Mouse (Mus musculus): ENCODE results near the gene Aldh16a1. TPM values are rescaled to one million over a fixed set of nuclear protein-coding genes. Genes with fewer than 3 reads are reported as not detected.
A peak's percentile ranks its signal among the peaks of the same experiment; 100 is the strongest.

Gene Aldh16a1
- polyA plus RNA-seq, 1 experiment from 2014 or later: 26.8 TPM

DNA sequence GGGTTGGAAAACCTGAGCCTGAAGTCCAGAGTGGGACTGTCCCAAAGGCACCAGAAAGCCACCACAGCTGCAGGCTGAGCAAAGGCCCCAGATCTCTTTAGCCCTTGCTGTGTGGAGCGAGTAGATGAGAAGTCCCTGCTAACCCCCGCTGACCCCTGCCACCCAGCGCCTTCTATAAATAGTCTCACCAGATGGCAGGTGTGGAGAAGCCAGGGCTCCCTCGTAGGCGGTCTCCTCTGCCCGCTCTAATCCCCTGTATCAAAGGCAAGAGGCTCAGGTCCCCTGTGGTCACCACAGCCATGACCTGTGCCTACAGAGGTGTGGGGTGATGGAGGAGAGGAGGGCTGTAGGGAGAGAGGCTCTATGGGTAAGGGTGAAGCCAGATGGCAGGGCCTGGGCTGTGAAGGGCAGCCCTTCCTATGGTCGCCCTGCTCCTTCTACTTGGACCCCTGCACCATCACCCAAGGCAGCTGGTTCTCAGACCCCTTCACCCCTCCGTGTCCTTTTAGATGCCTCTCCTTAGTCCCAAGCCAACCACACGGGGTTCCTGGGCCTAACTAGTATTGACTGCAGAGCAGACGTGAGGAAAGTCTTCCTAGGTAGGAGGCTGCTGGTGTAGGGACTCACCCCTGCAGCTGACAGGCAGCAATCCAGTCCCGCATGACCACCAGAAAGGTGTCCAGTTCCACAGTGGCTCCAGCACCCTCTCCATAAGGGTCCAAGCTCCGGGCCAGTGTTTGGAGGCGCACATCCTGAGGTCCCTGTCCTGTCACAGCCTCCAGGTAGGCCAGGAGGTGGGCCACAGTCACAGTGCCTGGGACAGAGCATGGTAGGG is 41.2 kb upstream of the Aldh16a1 start:
- TF ChIP-seq CTCF (IDR thresholded peaks at IDR 0.05; ENCODE audit: low read depth) (no peak), EP300 (IDR thresholded peaks at IDR 0.05; ENCODE audit: low read depth) (no peak)
- 61% methylated on average over 13 of the region's 13 CpGs for WGBS (ENCODE audit: insufficient replicate concordance)
- DNase-seq: no peak
- H3K27me3 ChIP-seq (ENCODE audit: insufficient read depth, low read length): 0 out of 2 replicates have a peak, but pooled peaks cover 13% of the 10 kb centered on the region
- no peak for ATAC-seq
- no peaks in the 10 kb centered on the region for H3K4me1 ChIP-seq (ENCODE audit: insufficient read depth)
- no peak overlapping the region for H3K9ac ChIP-seq (replicated peaks)
- H3K9me3 ChIP-seq (ENCODE audit: low read length): no peaks in the 10 kb centered on the region
- H3K4me2 ChIP-seq (ENCODE audit: low read depth, low read length): no peak overlapping the region
- no peak overlapping the region for H3K27ac ChIP-seq (ENCODE audit: low read depth)
- H3K4me3 ChIP-seq (ENCODE audit: low read depth, low read length): no peak overlapping the region
- H3K36me3 ChIP-seq (replicated peaks; ENCODE audit: insufficient read depth, low read length): no peaks in the 10 kb centered on the region

DNA sequence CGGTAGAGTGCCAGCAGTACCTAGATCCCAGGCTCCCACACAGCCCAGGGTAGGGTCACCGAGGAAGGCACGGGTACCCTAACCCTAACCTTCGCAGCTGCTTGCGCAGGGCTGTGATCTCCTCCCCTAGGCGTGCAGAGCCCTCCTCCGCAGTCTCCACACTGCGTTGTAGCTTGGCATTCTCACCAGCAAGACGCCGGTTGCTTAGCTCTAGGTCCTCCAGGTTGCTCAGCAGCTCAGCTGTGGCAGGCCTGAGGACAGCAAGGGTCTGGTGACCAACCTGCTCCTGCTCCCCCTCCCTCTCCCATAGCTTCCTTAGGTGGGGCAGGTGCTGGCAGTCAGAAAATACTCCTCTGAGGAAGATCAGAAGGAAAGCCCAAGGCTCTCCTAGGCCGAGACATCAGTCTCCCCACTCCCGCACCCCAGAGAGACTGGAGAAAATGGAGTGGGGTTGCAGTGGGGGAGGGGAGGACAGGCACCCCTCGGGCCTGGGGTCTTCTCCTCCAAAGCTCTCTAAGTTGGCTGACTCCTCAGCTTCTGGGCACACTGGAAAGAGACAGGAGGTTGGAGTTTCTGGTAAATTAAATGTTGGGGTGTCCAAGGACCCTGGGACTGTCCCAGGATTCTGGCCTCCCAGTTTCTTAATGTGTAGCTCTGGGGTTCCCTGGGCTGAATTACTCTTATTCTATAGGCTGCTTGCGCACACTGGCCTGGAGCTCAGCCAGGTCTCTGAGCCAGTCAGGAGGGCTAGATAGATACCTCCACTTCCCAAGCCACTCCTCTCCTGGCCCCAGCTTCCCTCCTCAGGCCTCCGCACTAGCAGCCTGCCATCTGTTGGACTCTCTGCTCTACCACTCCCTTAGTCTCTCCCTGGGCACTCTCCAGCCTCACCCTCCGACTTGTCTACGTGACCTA is 39.7 kb upstream of the Aldh16a1 start:
- H3K36me3 ChIP-seq (replicated peaks; ENCODE audit: insufficient read depth, low read length): no peaks in the 10 kb centered on the region
- H3K4me3 ChIP-seq (ENCODE audit: low read depth, low read length): no peak overlapping the region
- no peak for DNase-seq
- 70% methylated on average over 17 of the region's 17 CpGs for WGBS (ENCODE audit: insufficient replicate concordance)
- no peak overlapping the region for H3K4me2 ChIP-seq (ENCODE audit: low read depth, low read length)
- TF ChIP-seq CTCF (IDR thresholded peaks at IDR 0.05; ENCODE audit: low read depth): no peak
- TF ChIP-seq EP300 (IDR thresholded peaks at IDR 0.05; ENCODE audit: low read depth): no peak
- no peaks in the 10 kb centered on the region for H3K4me1 ChIP-seq (ENCODE audit: insufficient read depth)
- peaks cover 21% of the 10 kb centered on the region for H3K27me3 ChIP-seq (ENCODE audit: insufficient read depth, low read length)
- H3K27ac ChIP-seq (ENCODE audit: low read depth): no peak overlapping the region
- no peak overlapping the region for H3K9ac ChIP-seq (replicated peaks)
- H3K9me3 ChIP-seq (ENCODE audit: low read length): no peaks in the 10 kb centered on the region
- ATAC-seq: no peak

DNA sequence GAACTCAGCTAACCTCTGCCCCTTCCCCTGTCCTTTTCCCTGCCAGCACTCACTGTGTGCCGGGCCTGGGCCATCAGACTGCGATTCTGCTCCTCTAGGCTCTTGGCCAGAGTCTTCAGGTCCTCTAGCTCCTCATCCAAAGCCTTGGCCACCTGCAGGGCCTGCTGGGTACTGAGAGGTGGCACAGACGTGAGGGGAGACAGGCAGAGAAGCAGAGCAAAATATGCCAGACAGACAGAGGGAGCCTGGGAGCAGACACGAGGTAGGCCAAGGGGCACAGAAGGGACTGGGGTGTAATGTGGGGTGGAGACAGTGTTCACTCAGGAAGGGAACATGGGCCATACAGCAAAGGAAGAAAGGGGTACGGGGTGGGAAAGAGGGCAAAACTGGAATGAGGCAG is 39.0 kb upstream of the Aldh16a1 start:
- Histone ChIP-seq H3K27ac (ENCODE audit: low read depth) (no peak overlapping the region), H3K36me3 (replicated peaks; ENCODE audit: insufficient read depth, low read length) (no peaks in the 10 kb centered on the region), H3K9me3 (ENCODE audit: low read length) (no peaks in the 10 kb centered on the region), H3K4me1 (ENCODE audit: insufficient read depth) (no peaks in the 10 kb centered on the region), H3K9ac (replicated peaks) (no peak overlapping the region), H3K27me3 (ENCODE audit: insufficient read depth, low read length) (peaks cover 21% of the 10 kb centered on the region), H3K4me2 (ENCODE audit: low read depth, low read length) (no peak overlapping the region), H3K4me3 (ENCODE audit: low read depth, low read length) (no peak overlapping the region)
- ATAC-seq: no peak
- TF ChIP-seq EP300 (IDR thresholded peaks at IDR 0.05; ENCODE audit: low read depth) (no peak), CTCF (IDR thresholded peaks at IDR 0.05; ENCODE audit: low read depth) (0 out of 2 replicates have a peak, but pooled peaks have one; percentile 2)
- 68% methylated on average over 5 of the region's 5 CpGs for WGBS (ENCODE audit: insufficient replicate concordance)
- DNase-seq: no peak

DNA sequence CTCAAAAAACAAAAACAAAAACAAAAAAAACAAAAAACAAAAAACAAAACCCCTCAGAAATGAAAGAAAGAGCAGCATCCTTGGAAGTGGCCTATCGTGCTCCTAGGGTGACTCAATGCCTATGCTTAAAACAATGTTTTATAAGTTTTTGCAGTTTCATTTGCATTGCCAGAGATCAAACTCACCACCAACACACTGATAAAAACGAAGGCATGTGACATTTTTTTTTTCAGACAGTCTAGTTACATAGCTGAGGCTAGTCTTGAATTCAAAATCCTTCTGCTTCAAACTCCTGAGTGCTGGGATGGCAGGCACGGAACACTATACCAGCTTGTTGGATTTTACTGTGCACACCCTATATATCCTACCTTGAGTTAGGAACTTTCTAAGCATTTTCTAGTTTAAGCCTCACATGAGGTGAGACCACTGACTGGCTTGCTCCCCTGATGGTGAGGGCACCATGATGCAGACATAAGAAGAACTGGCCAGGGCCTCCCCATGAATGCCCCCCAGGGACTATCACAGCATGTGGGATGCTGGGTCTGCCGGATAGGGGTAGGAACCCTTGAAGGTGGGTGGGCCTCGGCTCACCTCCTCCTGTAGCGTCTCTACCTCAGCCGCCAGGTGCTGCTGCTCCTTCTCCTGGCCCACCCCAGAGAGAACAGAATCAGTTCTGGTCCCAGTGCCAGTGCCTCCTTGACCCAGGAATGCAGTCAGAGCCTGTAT is 38.4 kb upstream of the Aldh16a1 start:
- DNase-seq (no peak), ATAC-seq (no peak)
- H3K4me3 ChIP-seq (ENCODE audit: low read depth, low read length): no peak overlapping the region
- H3K4me1 ChIP-seq (ENCODE audit: insufficient read depth): no peaks in the 10 kb centered on the region
- 66% methylated on average over 7 of the region's 7 CpGs for WGBS (ENCODE audit: insufficient replicate concordance)
- no peak overlapping the region for H3K9ac ChIP-seq (replicated peaks)
- no peak for TF ChIP-seq EP300 (IDR thresholded peaks at IDR 0.05; ENCODE audit: low read depth)
- no peak for TF ChIP-seq CTCF (IDR thresholded peaks at IDR 0.05; ENCODE audit: low read depth)
- H3K36me3 ChIP-seq (replicated peaks; ENCODE audit: insufficient read depth, low read length): no peaks in the 10 kb centered on the region
- H3K27me3 ChIP-seq (ENCODE audit: insufficient read depth, low read length): peaks cover 25% of the 10 kb centered on the region
- no peaks in the 10 kb centered on the region for H3K9me3 ChIP-seq (ENCODE audit: low read length)
- H3K27ac ChIP-seq (ENCODE audit: low read depth): no peak overlapping the region
- no peak overlapping the region for H3K4me2 ChIP-seq (ENCODE audit: low read depth, low read length)

DNA sequence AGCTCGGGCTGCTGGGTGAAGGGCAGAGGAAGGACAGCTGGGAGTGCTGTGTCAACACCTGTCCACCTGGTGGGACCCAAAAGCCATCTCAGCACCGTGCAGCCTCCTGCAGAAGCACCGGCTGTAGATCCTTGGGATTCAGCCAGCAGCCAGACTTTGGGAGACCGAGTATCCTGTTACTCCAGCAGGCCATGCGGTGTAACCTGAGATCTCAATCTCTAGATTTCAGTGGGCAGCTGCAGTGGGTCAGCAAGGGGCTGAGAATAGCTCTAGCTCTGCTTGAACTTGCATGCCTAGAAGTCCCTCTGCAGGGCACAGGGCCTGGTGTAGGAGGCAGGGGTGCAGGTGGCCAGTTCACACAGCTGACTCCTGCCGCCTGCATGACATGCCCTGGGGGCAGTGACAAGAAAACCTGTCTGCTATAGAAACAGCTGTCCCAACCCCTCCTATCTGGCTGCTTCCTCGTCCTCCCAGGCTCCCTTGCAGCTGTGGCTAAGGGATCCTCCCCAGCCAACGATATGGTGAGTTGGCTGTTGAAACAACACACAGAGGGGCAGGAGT is 37.5 kb upstream of the Aldh16a1 start:
- no peaks in the 10 kb centered on the region for H3K4me1 ChIP-seq (ENCODE audit: insufficient read depth)
- H3K36me3 ChIP-seq (replicated peaks; ENCODE audit: insufficient read depth, low read length): no peaks in the 10 kb centered on the region
- 22% methylated on average over 8 of the region's 8 CpGs for WGBS (ENCODE audit: insufficient replicate concordance)
- no peak overlapping the region for H3K4me2 ChIP-seq (ENCODE audit: low read depth, low read length)
- H3K9ac ChIP-seq (replicated peaks): no peak overlapping the region
- no peak for ATAC-seq
- no peak overlapping the region for H3K4me3 ChIP-seq (ENCODE audit: low read depth, low read length)
- H3K9me3 ChIP-seq (ENCODE audit: low read length): no peaks in the 10 kb centered on the region
- DNase-seq: no peak
- peaks cover 30% of the 10 kb centered on the region for H3K27me3 ChIP-seq (ENCODE audit: insufficient read depth, low read length)
- no peak for TF ChIP-seq EP300 (IDR thresholded peaks at IDR 0.05; ENCODE audit: low read depth)
- no peak for TF ChIP-seq CTCF (IDR thresholded peaks at IDR 0.05; ENCODE audit: low read depth)
- no peak overlapping the region for H3K27ac ChIP-seq (ENCODE audit: low read depth)
